Mouse (Mus musculus): ENCODE measurements around the gene Gjb4. TPM values are rescaled to one million over a fixed set of nuclear protein-coding genes. Genes with fewer than 3 reads are reported as not detected.

The Gjb4 gene
- polyA plus RNA-seq (2017; shearing (Covaris generic)) = not detected

GRCm38 (mm10) chr4:127353951-127354438 lies at the start of gene Gjb4:
Gene Gjb4 (minus strand): TSS chr4:127354081.

GRCm38 (mm10) chr4:127358018-127358417 lies 4.1 kb upstream of the Gjb4 start, which contains the start of gene Gjb5:
Gene Gjb5 (minus strand): TSS chr4:127358181.

GRCm38 (mm10) chr4:127330181-127331100 lies 23.4 kb downstream of the Gjb4 start, which contains the start of gene Gjb3:
Gene Gjb3 (minus strand): TSS chr4:127330844.

GRCm38 (mm10) chr4:127313861-127314260 lies 40.0 kb downstream of the Gjb4 start, which contains the start of gene Gja4:
Gene Gja4 (minus strand): TSS chr4:127314039.

Other genes with a start within 250 kb of the Gjb4 start
- 27.9 TPM for gene Tmem35b, start 230.4 kb downstream of the Gjb4 start, polyA plus RNA-seq (2017; shearing (Covaris generic))
- gene Dlgap3, start 184.9 kb downstream of the Gjb4 start, polyA plus RNA-seq (2017; shearing (Covaris generic)) = 0.22 TPM
- 59.6 TPM for gene Smim12, start 110.3 kb downstream of the Gjb4 start, polyA plus RNA-seq (2017; shearing (Covaris generic))
- gene Gja4, start 40.0 kb downstream of the Gjb4 start, polyA plus RNA-seq (2017; shearing (Covaris generic)) = not detected
- gene Gjb3, start 23.2 kb downstream of the Gjb4 start, polyA plus RNA-seq (2017; shearing (Covaris generic)) = not detected
- gene Gjb5, start 4.1 kb upstream of the Gjb4 start, polyA plus RNA-seq (2017; shearing (Covaris generic)) = not detected

Data from CD4-positive, CD25-positive, alpha-beta regulatory T cell, adult 9 weeks (primary cell).